Mouse (Mus musculus) embryonic stem cell, embryonic (primary cell): ENCODE data around the gene Tmem45b.

Experiments used
- CTCF ChIA-PET, 4 experiments: fragments of 300-600 bp in 2 of 4; fragments of 350-600 bp in 2 of 4; sonication (Branson Sonifier 250); formaldehyde crosslinking; loops; one replicate each; lab custom pipeline; 2022; ENCODE audit warnings: inconsistent platforms in 2 of 4; lab: Charles Lee
- POLR2A ChIA-PET, 4 experiments: fragments of 300-600 bp in 2 of 4; fragments of 350-600 bp in 2 of 4; sonication (Branson Sonifier 250); formaldehyde crosslinking; loops; one replicate each; lab custom pipeline; 2022; ENCODE audit warnings: antibody characterized with exemption in 4 of 4, inconsistent platforms in 1 of 4; lab: Charles Lee

Tmem45b gene

DNA sequence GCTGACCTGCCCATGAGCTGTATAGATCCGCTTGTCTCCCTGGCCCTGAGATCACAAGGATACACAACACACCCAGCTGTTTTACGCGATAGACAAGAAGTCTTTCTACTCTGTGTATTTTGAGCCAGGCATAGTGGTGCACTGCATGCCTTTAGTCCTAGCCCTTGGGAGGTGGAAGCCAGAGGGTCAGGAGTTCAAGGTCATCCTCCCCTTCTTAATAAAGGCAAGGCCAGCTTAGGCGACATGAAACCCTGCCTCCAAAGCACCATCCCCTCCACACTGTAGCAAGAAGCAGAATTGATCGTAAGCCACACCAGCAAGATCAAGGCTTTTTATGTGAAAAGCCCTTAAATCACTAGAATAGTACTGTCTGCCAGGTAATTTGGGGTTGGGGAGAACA is 32.5 kb downstream of the Tmem45b start:
- CTCF ChIA-PET = interaction anchor here in 2 of 4 experiments (0.9 to 1.6 kb wide), 2 partner anchors 26 to 111 kb away, joined by 3 to 4 read pairs; no protein-coding TSS in a partner anchor
- POLR2A ChIA-PET = interaction anchor here in 3 of 4 experiments (0.6 to 2.4 kb wide), 10 partner anchors 8 to 112 kb away, joined by 3 to 8 read pairs (median 4); no protein-coding TSS in a partner anchor

GRCm38 (mm10) chr9:31430011-31430410 is 34.3 kb downstream of the Tmem45b start:
- POLR2A ChIA-PET = interaction anchor here in 2 of 4 experiments (0.6 to 2.4 kb wide), 5 partner anchors 8 to 38 kb away, joined by 3 to 8 read pairs (median 4); no protein-coding TSS in a partner anchor
- CTCF ChIA-PET = interaction anchor here in 2 of 4 experiments (0.5 to 1.0 kb wide), 2 partner anchors 30 to 779 kb away, joined by 3 to 4 read pairs; no protein-coding TSS in a partner anchor

DNA sequence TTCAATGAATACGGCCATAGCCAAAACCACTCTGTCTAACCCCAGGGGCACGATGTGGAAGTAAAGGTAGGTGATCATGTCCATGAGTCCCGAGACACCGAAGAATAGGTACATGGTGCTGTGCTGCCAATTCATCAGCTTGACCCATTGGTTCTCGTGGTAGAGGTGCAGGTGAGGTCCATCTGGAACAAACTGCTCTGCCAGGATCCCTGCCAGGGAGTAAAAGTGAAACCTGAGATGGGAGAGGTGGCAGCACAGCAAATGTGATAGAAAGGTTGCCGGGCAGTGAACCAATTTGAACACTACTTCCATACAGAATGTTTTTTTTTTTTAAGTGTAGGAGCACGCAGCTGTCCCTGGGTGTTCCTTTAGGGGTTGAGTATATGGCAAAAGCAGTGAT is 35.3 kb downstream of the Tmem45b start:
- ChIA-PET POLR2A (interaction anchor here in 2 of 4 experiments (0.8 to 2.4 kb wide), 3 partner anchors 10 to 22 kb away, joined by 3 to 6 read pairs (median 5); no protein-coding TSS in a partner anchor), CTCF (interaction anchor here in 1 of 4 experiments (0.6 to 1.3 kb wide), 2 partner anchors 114 to 949 kb away, joined by 3 read pairs; no protein-coding TSS in a partner anchor)

DNA sequence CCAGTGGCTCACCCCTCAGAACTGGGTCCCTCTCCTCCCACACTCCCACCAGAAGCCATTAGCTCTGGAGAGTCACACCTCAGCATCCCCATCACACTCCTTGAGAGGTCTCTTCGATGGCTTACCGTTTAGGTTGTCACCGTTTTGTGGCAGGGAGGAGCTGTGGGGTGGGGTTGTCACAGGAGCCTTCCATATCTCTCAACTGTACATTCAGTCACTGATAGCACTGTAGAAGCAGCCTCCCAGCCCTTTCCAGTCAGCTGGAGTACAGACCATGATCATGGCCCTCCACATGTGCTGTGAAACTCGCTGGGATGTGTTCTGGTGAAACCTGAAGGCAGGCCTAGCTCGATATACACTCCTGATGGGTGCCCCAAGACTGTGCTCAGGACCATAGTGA is 42.1 kb downstream of the Tmem45b start:
- CTCF ChIA-PET = interaction anchor here in 3 of 4 experiments (0.6 to 1.5 kb wide), 7 partner anchors 17 to 128 kb away, joined by 3 to 6 read pairs (median 3); no protein-coding TSS in a partner anchor
- POLR2A ChIA-PET = interaction anchor here in 3 of 4 experiments (0.6 to 2.8 kb wide), 7 partner anchors 8 to 22 kb away, joined by 3 to 9 read pairs (median 4); no protein-coding TSS in a partner anchor

- ChIA-PET POLR2A (interaction anchor here (0.6 to 1.7 kb wide), 12 partner anchors 10 to 532 kb away, joined by 3 to 14 read pairs (median 4); partner anchors contain the start of gene Tmem45b (in 1 of the 4)), CTCF (interaction anchor here in 3 of 4 experiments (1.0 to 3.6 kb wide), 6 partner anchors 13 to 125 kb away, joined by 3 to 18 read pairs (median 4); no protein-coding TSS in a partner anchor)
Observed at GRCm38 (mm10) chr9:31418821-31419220, 45.4 kb downstream of the Tmem45b start.

- CTCF ChIA-PET = interaction anchor here in 1 of 4 experiments (1.1 kb wide), 1 partner anchor 29 kb away, joined by 3 read pairs; no protein-coding TSS in a partner anchor
Observed at GRCm38 (mm10) chr9:31412165-31412564, 52.1 kb downstream of the Tmem45b start.

DNA sequence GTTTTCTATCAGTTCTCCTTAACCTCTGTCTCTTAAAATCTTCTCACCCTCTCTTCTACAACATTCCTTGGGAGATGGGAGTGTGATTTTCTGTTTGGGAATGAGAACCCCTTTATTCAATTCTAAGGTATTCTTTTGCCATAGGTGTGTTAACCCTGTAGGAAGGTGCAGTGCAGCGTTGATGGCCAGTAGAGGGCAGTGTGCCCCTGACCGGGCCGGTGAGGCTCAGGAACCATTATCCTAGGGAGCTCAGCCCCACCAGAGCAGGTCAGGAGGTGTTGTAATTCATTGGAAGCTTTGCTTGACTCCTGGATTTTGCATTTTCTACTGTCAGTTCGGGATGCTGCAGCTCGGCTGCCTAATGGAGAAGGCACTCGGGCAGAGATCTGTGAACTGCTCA is 59.0 kb downstream of the Tmem45b start:
- POLR2A ChIA-PET = interaction anchor here in 3 of 4 experiments (0.5 to 2.0 kb wide), 9 partner anchors 10 to 194 kb away, joined by 3 to 5 read pairs (median 3); partner anchors contain the start of genes Nfrkb (in 3 of the 3) and Aplp2 (in 1 of the 3)
- CTCF ChIA-PET = interaction anchor here (0.5 to 2.9 kb wide), 60 partner anchors 8 to 521 kb away, joined by 3 to 42 read pairs (median 4); partner anchors contain the start of gene Nfrkb (in 2 of the 4)

More at GRCm38 (mm10) chr9:31412165-31412564, 52.1 kb downstream of the Tmem45b start:
- POLR2A ChIA-PET = interaction anchor here in 1 of 4 experiments (1.1 to 1.8 kb wide), 3 partner anchors 10 to 28 kb away, joined by 3 to 5 read pairs (median 4); partner anchors contain the start of gene Nfrkb

- POLR2A ChIA-PET = no interaction called here
- CTCF ChIA-PET = interaction anchor here in 3 of 4 experiments (0.7 to 2.9 kb wide), 20 partner anchors 10 to 468 kb away, joined by 3 to 37 read pairs (median 4); partner anchors contain the start of gene Nfrkb (in 1 of the 3)
Observed at GRCm38 (mm10) chr9:31404311-31404710, 60.0 kb downstream of the Tmem45b start.

- ChIA-PET POLR2A (interaction anchor here (0.6 to 2.7 kb wide), 19 partner anchors 9 to 269 kb away, joined by 3 to 14 read pairs (median 4); partner anchors contain the start of genes Nfrkb (in 3 of the 4) and St14 (in 1 of the 4)), CTCF (interaction anchor here (0.5 to 2.3 kb wide), 59 partner anchors 8 to 1071 kb away, joined by 3 to 18 read pairs (median 4); partner anchors contain the start of gene Nfrkb (in 3 of the 4))
Observed at GRCm38 (mm10) chr9:31400441-31400840, 63.8 kb downstream of the Tmem45b start.

DNA sequence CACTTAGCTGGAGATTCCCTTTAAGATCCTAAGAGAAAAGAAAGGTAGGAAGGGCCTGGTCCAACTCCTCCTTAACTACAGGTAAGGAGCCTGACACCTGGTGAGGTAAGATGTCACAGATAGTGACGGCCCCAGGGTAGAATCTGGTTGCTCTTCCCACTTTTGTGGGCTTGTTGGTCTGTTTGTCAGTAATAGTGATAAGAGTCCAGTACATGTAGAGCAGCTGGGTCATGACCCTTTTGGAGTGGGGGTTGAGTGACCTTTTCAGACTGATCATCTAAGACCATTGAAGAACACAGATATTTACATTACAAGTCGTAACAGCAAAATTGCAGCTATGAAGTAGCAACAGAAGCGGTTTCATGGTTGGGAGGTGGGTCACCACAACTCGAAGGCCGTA is 77.1 kb downstream of the Tmem45b start:
- CTCF ChIA-PET = interaction anchor here in 3 of 4 experiments (0.5 to 2.1 kb wide), 9 partner anchors 11 to 59 kb away, joined by 3 to 11 read pairs (median 6); no protein-coding TSS in a partner anchor
- POLR2A ChIA-PET = interaction anchor here in 3 of 4 experiments (0.6 to 4.6 kb wide), 19 partner anchors 10 to 297 kb away, joined by 3 to 32 read pairs (median 5); partner anchors contain the start of genes Prdm10 (in 1 of the 3) and St14 (in 1 of the 3)

- POLR2A ChIA-PET = interaction anchor here (0.5 to 4.6 kb wide), 62 partner anchors 8 to 368 kb away, joined by 3 to 32 read pairs (median 5); partner anchors contain the start of genes Prdm10 (in 3 of the 4), St14 (in 2 of the 4), Aplp2 (in 1 of the 4) and Zbtb44 (in 1 of the 4)
- CTCF ChIA-PET = interaction anchor here (0.5 to 2.1 kb wide), 13 partner anchors 12 to 906 kb away, joined by 3 to 11 read pairs (median 7); no protein-coding TSS in a partner anchor
Observed at GRCm38 (mm10) chr9:31386368-31387180, 77.7 kb downstream of the Tmem45b start.

DNA sequence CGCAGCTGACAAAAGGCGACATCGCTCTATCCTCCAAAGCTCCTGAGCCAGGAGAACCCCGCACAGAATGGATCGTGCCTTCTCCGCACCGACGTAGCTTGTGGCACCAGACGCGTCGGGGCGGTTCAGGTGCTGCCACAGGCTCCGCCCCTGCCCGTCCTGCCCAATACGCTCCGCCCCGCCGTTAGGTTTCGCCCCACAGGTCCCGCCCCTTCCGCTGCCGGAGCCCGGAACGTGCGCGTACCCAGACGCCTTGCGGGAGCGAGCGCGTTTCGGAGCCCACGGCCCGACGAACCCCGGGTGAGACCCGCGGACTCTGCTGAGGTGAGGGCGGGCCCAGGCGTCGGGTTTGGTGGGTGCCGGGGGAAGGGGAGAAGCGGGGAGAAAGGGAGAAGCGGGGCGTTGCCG is 78.3 kb downstream of the Tmem45b start, which contains the start of gene Nfrkb:
TSS of gene Nfrkb (plus strand) at position 246 of the 408 bp plus-strand sequence.
- POLR2A ChIA-PET = interaction anchor here (0.5 to 4.6 kb wide), 83 partner anchors 8 to 367 kb away, joined by 3 to 32 read pairs (median 4); partner anchors contain the start of genes Prdm10 (in 3 of the 4), St14 (in 2 of the 4), Aplp2 (in 1 of the 4) and Zbtb44 (in 1 of the 4)

DNA sequence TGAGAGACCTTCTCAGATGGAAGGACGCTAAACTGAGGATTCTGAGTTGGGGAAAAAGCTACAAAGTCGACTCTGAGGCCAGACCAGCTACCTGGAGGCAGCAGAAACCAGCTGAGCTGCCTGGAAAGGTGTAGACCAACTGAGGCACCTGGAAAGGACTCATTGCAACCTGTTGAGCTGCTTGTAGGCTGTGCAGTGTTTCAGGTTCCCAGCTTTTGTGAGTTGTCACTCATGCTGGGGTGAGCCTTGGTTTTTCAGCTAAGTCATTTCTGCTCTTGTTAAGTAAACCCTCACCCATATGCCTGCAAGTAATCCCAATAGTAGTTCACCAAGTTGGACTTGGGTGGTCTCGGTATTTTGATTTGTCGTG is 78.8 kb downstream of the Tmem45b start:
- ChIA-PET CTCF (interaction anchor here (0.7 to 1.9 kb wide), 10 partner anchors 15 to 905 kb away, joined by 3 to 9 read pairs (median 5); no protein-coding TSS in a partner anchor), POLR2A (interaction anchor here (0.5 to 4.6 kb wide), 85 partner anchors 8 to 367 kb away, joined by 3 to 32 read pairs (median 4); partner anchors contain the start of genes Prdm10 (in 3 of the 4), St14 (in 2 of the 4), Aplp2 (in 1 of the 4) and Zbtb44 (in 1 of the 4))

More for the DNA sequence above, 78.3 kb downstream of the Tmem45b start, which contains the start of gene Nfrkb:
- CTCF ChIA-PET = interaction anchor here (0.7 to 1.9 kb wide), 11 partner anchors 14 to 905 kb away, joined by 3 to 9 read pairs (median 4); no protein-coding TSS in a partner anchor

DNA sequence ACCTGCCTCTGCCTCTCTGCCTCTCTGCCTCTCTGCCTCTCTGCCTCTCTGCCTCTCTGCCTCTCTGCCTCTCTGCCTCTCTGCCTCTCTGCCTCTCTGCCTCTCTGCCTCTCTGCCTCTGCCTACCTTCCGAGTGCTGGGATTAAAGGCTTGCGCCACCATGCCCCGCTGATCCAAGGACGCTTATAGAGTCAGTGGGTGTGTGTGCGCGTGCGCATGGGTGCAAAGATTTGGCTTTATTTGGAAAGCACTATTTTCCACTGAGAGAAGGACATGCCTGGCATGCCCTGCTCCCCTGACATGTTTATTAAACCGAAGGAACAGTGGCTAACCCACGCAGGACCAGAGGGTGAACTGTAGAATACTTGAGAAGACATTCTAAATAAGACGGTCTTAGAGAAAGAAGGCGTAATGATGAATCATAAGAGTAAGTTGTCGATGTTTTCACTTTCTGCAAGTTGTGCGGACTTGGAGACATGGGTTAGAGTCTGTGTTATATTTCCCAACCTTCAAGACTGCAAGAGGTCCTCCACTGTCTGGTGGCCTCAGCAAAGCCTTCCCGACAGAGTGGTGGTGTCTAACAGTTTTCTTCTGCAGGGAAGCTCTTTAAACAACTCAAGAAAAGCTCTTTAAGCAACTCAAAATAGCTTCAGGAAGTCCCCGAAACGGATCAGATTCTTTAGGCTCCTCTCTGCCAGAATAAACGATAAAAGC is 79.3 kb downstream of the Tmem45b start:
- ChIA-PET CTCF (interaction anchor here in 3 of 4 experiments (0.8 to 1.8 kb wide), 7 partner anchors 15 to 904 kb away, joined by 3 to 9 read pairs (median 4); no protein-coding TSS in a partner anchor), POLR2A (interaction anchor here (0.5 to 4.6 kb wide), 74 partner anchors 7 to 366 kb away, joined by 3 to 32 read pairs (median 4); partner anchors contain the start of genes Prdm10 (in 2 of the 4), Aplp2 (in 1 of the 4), St14 (in 1 of the 4) and Zbtb44 (in 1 of the 4))

DNA sequence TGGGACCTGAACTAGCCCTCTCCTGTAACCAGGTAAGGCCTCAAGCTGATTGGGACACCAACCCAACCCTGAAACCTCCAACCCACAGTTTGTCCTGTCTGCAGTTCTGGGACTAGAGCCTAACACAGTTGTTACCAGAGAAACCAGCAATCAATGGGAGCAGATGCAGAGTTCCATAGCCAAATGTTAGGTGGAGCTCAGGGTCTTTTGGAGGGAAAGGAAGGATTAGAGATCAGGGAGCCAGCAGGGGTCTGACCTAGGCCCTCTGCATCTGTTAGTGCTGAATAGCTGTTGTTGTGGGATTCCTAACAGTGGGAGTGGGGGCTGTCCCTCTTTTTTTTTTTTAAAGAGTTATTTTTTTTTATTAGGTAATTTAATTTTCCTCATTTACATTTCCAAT is 87.6 kb downstream of the Tmem45b start:
- CTCF ChIA-PET = interaction anchor here in 3 of 4 experiments (0.6 to 0.7 kb wide), 5 partner anchors 29 to 640 kb away, joined by 3 to 6 read pairs (median 3); no protein-coding TSS in a partner anchor
- POLR2A ChIA-PET = interaction anchor here (0.6 to 3.9 kb wide), 16 partner anchors 9 to 307 kb away, joined by 3 to 32 read pairs (median 4); partner anchors contain the start of gene Nfrkb (in 4 of the 4)
